Mouse (Mus musculus) ZHBTc4 (cell line): ENCODE results near the gene Klhl8.

Experiments used
- DNase-seq: peaks from one replicate; pipeline ENCODE4 v3.0.0-alpha.2; 2011; ENCODE audit warnings: low read depth, low spot score

Klhl8 gene

GRCm38 (mm10) chr5:103846609-103847008 is 64.5 kb downstream of the Klhl8 start:
- no peak for DNase-seq

GRCm38 (mm10) chr5:103846154-103846551 is 64.9 kb downstream of the Klhl8 start:
- DNase-seq = no peak

- no peak for DNase-seq
Measured at GRCm38 (mm10) chr5:103845418-103846153, 65.5 kb downstream of the Klhl8 start.

- DNase-seq = peak; percentile 62
Measured at GRCm38 (mm10) chr5:103843938-103844337, 67.1 kb downstream of the Klhl8 start.

- no peak for DNase-seq
Measured at GRCm38 (mm10) chr5:103839265-103839626, 71.8 kb downstream of the Klhl8 start.

GRCm38 (mm10) chr5:103838550-103839264 is 72.4 kb downstream of the Klhl8 start:
- peak; percentile 48 for DNase-seq

- DNase-seq = no peak
Measured at GRCm38 (mm10) chr5:103836148-103836784, 74.8 kb downstream of the Klhl8 start.

GRCm38 (mm10) chr5:103835471-103836147 is 75.5 kb downstream of the Klhl8 start:
- no peak for DNase-seq

- DNase-seq = no peak
Measured at GRCm38 (mm10) chr5:103830886-103831285, 80.2 kb downstream of the Klhl8 start.

GRCm38 (mm10) chr5:103829158-103829557 is 81.9 kb downstream of the Klhl8 start:
- no peak for DNase-seq

- no peak for DNase-seq
Measured at GRCm38 (mm10) chr5:103828729-103829128, 82.3 kb downstream of the Klhl8 start.

- peak; percentile 58 for DNase-seq
Measured at GRCm38 (mm10) chr5:103828304-103828703, 82.8 kb downstream of the Klhl8 start.

- no peak for DNase-seq
Measured at GRCm38 (mm10) chr5:103822949-103823348, 88.1 kb downstream of the Klhl8 start.

GRCm38 (mm10) chr5:103821500-103822298 is 89.4 kb downstream of the Klhl8 start:
- no peak for DNase-seq

- DNase-seq = no peak
Measured at GRCm38 (mm10) chr5:103821062-103821461, 90.0 kb downstream of the Klhl8 start.

GRCm38 (mm10) chr5:103819674-103820073 is 91.4 kb downstream of the Klhl8 start:
- no peak for DNase-seq

GRCm38 (mm10) chr5:103818602-103819001 is 92.5 kb downstream of the Klhl8 start:
- no peak for DNase-seq

- DNase-seq = peak; percentile 91
Measured at GRCm38 (mm10) chr5:103817754-103818153, 93.3 kb downstream of the Klhl8 start.

GRCm38 (mm10) chr5:103816718-103817117 is 94.3 kb downstream of the Klhl8 start:
- DNase-seq = no peak

GRCm38 (mm10) chr5:103815249-103815617 is 95.8 kb downstream of the Klhl8 start:
- DNase-seq = no peak

- DNase-seq = no peak
Measured at GRCm38 (mm10) chr5:103814551-103815248, 96.4 kb downstream of the Klhl8 start.
